Mouse (Mus musculus) hindbrain, embryonic 14.5 days (tissue): ENCODE results near the gene Ilk. TPM values are rescaled to one million over a fixed set of nuclear protein-coding genes. Genes with fewer than 3 reads are reported as not detected.
"Not testable (repeated sequence)": the region's sequence is repeated elsewhere in the genome, so short reads cannot be mapped to it uniquely, and the experiment has no call there.

Source experiments
- ATAC-seq: fragments of 200-750 bp; cut with Nextera tagmentation; 2 replicates; pipeline ENCODE4 v1.8.0; 2017; ENCODE audit warnings: moderate number of reproducible peaks, mild to moderate bottlenecking, moderate TSS enrichment, moderate library complexity; ENCODE audit not compliant: low FRiP score
- DNase-seq: peaks from one replicate; pipeline ENCODE4 v3.0.0-alpha.2; 2015; ENCODE audit warnings: low spot score
- H3K27ac ChIP-seq: fragments of 300-500 bp; sonication (generic); 2 replicates; pipeline ENCODE4 v1.5.1; 2014; ENCODE audit warnings: mild to moderate bottlenecking, moderate library complexity
- H3K27me3 ChIP-seq: fragments of 300-500 bp; sonication (generic); 2 replicates; pipeline ENCODE4 v1.6.1; 2014; ENCODE audit warnings: mild to moderate bottlenecking, low read length, mixed read lengths; ENCODE audit not compliant: control insufficient read depth, insufficient read depth
- H3K36me3 ChIP-seq: fragments of 300-500 bp; sonication (generic); replicated peaks from 2 replicates; pipeline ENCODE4 v1.6.1; 2014; ENCODE audit not compliant: control insufficient read depth, insufficient read depth
- H3K4me1 ChIP-seq: fragments of 300-500 bp; sonication (generic); replicated peaks from 2 replicates; pipeline ENCODE4 v1.6.1; 2014; ENCODE audit warnings: antibody characterized with exemption, low read length, mixed read lengths; ENCODE audit not compliant: control insufficient read depth, insufficient read depth
- H3K4me2 ChIP-seq: fragments of 300-500 bp; sonication (generic); replicated peaks from 2 replicates; pipeline ENCODE4 v1.6.1; 2014; ENCODE audit warnings: mild to moderate bottlenecking, moderate library complexity
- H3K4me3 ChIP-seq: fragments of 300-500 bp; sonication (generic); replicated peaks from 2 replicates; pipeline ENCODE4 v1.5.1; 2014; ENCODE audit warnings: mild to moderate bottlenecking, low read length
- H3K9ac ChIP-seq: fragments of 300-500 bp; sonication (generic); 2 replicates; pipeline ENCODE4 v1.6.1; 2014
- H3K9me3 ChIP-seq: fragments of 300-500 bp; sonication (generic); 2 replicates; pipeline ENCODE4 v1.6.1; 2016; ENCODE audit warnings: low read length; ENCODE audit not compliant: control insufficient read depth
- WGBS: fragments of 180-500 bp; shearing (Covaris S2); extraction: QIAGEN DNeasy Blood & Tissue Kit; methylation state at CpG from one replicate; pipeline ENCODE4 v1.1.7; 2014; 5-methylcytosine and 5-hydroxymethylcytosine counted together
- polyA plus RNA-seq: library from polyadenylated mRNA; unstranded; fragments of >200 nt; fragmentation: Nextera tagmentation; extraction: Ambion mirVana; gene quantifications from 2 replicates; pipeline ENCODE4 v1.2.1, GENCODE M21; 2014

Gene Ilk
- polyA plus RNA-seq, 1 experiment from 2014 or later: 206 TPM

- no peak overlapping the region for H3K9ac ChIP-seq
- ATAC-seq: no peak
- peaks cover 48% of the 10 kb centered on the region for H3K36me3 ChIP-seq
- H3K27ac ChIP-seq: no peak overlapping the region
- H3K4me1 ChIP-seq: no peaks in the 10 kb centered on the region
- H3K9me3 ChIP-seq: no peaks in the 10 kb centered on the region
- 39% methylated on average over 6 of the region's 6 CpGs for WGBS
- H3K27me3 ChIP-seq: no peaks in the 10 kb centered on the region
- no peak overlapping the region for H3K4me2 ChIP-seq
- no peak overlapping the region for H3K4me3 ChIP-seq
- no peak for DNase-seq
These were observed 7.5 kb upstream of the Ilk start for GRCm38 (mm10) chr7:105728701-105729428.

GRCm38 (mm10) chr7:105733836-105734235 lies 2.6 kb upstream of the Ilk start:
- ATAC-seq: no peak
- H3K4me2 ChIP-seq: no peak overlapping the region
- H3K36me3 ChIP-seq: peaks cover 57% of the 10 kb centered on the region
- DNase-seq: no peak
- H3K4me1 ChIP-seq: peaks cover 12% of the 10 kb centered on the region
- H3K27ac ChIP-seq: no peak overlapping the region
- no peaks in the 10 kb centered on the region for H3K9me3 ChIP-seq
- no peaks in the 10 kb centered on the region for H3K27me3 ChIP-seq
- H3K4me3 ChIP-seq: no peak overlapping the region
- WGBS: 96% methylated on average over 11 of the region's 11 CpGs
- H3K9ac ChIP-seq: no peak overlapping the region

DNA sequence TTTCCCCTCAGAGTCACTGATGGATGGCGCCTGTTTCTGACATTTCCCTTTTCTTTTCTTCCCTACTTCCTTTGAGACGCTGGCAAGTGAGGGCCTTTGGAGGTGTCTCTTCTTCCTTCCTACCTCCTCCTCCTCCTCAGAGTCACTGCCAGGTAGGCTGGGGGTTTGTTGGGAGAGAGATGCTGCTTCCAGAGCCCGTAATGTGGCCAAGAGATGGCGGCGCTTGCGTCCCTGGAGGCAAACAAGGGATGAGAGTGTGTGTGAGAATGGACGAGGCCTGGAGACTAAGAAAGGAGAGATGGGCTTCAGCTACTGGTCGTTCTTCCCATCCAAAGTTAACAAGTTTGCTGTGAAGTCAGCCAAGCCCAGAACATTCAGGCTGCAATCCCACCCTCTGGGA lies 1.6 kb upstream of the Ilk start:
- H3K27ac ChIP-seq: no peak overlapping the region
- WGBS: 86% methylated on average over 8 of the region's 8 CpGs
- peaks cover 15% of the 10 kb centered on the region for H3K4me1 ChIP-seq
- no peak for ATAC-seq
- no peak overlapping the region for H3K4me3 ChIP-seq
- no peak for DNase-seq
- H3K36me3 ChIP-seq: peaks cover 55% of the 10 kb centered on the region
- H3K9me3 ChIP-seq: no peaks in the 10 kb centered on the region
- no peak overlapping the region for H3K9ac ChIP-seq
- peak overlapping the region; percentile 90; the same call in 1 of the 2 replicates for H3K4me2 ChIP-seq
- no peaks in the 10 kb centered on the region for H3K27me3 ChIP-seq

- peaks cover 55% of the 10 kb centered on the region for H3K36me3 ChIP-seq
- peak overlapping the region; percentile 90 for H3K4me2 ChIP-seq
- not testable (repeated sequence) for ATAC-seq, H3K27ac ChIP-seq, H3K27me3 ChIP-seq, H3K9me3 ChIP-seq, DNase-seq
- H3K9ac ChIP-seq: peak overlapping the region; percentile 91
- WGBS: 60% methylated on average over 3 of the region's 4 CpGs
- H3K4me1 ChIP-seq: peaks cover 15% of the 10 kb centered on the region
- H3K4me3 ChIP-seq: peak overlapping the region; percentile 65
These were observed 928 bp upstream of the Ilk start for GRCm38 (mm10) chr7:105735464-105735863.

DNA sequence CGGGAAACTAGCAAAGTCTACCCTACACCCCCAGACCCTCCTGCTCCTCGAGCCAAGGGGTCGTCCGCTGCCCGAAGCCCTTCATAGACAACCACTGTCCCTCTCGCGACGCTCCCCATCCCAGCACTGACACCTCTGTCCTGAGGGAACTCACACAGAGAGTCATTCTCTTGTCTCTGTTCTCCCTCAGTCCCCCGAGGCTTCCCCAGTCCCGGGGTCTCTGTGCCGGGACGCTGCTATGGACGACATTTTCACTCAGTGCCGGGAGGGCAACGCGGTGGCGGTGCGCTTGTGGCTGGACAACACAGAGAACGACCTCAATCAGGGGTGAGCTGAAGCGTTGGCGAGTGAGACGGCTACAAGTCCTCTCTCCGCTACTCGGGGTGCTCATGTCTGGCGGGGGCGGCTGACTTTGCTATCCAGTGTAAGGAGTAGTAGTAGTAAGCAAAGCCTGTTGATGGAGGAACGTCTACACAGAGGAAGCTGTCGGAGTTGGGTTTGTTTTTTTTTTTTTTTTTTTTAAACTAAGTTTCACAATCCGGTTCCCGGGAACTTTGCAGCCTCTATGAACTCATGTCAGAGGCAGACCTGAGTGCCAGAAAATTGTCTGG lies 624 bp downstream of the Ilk start, which contains the start of gene Rrp8:
Gene Rrp8, minus strand, starts transcription at position 475 of the 611 bp plus-strand sequence.
- under 1% methylated on average over 30 of the region's 30 CpGs for WGBS
- no peaks in the 10 kb centered on the region for H3K9me3 ChIP-seq
- DNase-seq: no peak
- H3K4me3 ChIP-seq: peak within 1 kb of the TSS; percentile 65
- H3K4me1 ChIP-seq: peaks cover 15% of the 10 kb centered on the region
- H3K4me2 ChIP-seq: peak within 1 kb of the TSS; percentile 90
- H3K36me3 ChIP-seq: peaks cover 55% of the 10 kb centered on the region
- H3K27me3 ChIP-seq: no peaks in the 10 kb centered on the region
- peak within 1 kb of the TSS; percentile 91 for H3K9ac ChIP-seq
- ATAC-seq: peak; percentile 21; the same call in 1 of the 2 replicates
- H3K27ac ChIP-seq: peak within 1 kb of the TSS; percentile 69

- Histone ChIP-seq H3K4me3 (peak overlapping the region; percentile 65), H3K9ac (peak overlapping the region; percentile 91), H3K4me2 (peak overlapping the region; percentile 90), H3K27ac (no peak overlapping the region), H3K36me3 (peaks cover 55% of the 10 kb centered on the region), H3K27me3 (no peaks in the 10 kb centered on the region), H3K4me1 (peaks cover 15% of the 10 kb centered on the region), H3K9me3 (no peaks in the 10 kb centered on the region)
- no peak for ATAC-seq
- no peak for DNase-seq
- WGBS: 35% methylated on average over 3 of the region's 3 CpGs
These were observed 1.3 kb downstream of the Ilk start for GRCm38 (mm10) chr7:105737648-105738047.

- Histone ChIP-seq H3K9ac (peak overlapping the region; percentile 91; the same call in 1 of the 2 replicates), H3K36me3 (peaks cover 55% of the 10 kb centered on the region)
These were observed 1.9 kb downstream of the Ilk start for GRCm38 (mm10) chr7:105738286-105738685.

GRCm38 (mm10) chr7:105738948-105739347 lies 2.6 kb downstream of the Ilk start:
- WGBS: 31% methylated on average over 3 of the region's 3 CpGs
- no peak overlapping the region; the same call in 1 of the 2 replicates for H3K9ac ChIP-seq
- H3K4me3 ChIP-seq: no peak overlapping the region
- H3K27me3 ChIP-seq: no peaks in the 10 kb centered on the region
- peaks cover 19% of the 10 kb centered on the region for H3K4me1 ChIP-seq
- DNase-seq: no peak
- peak overlapping the region; percentile 90 for H3K4me2 ChIP-seq
- ATAC-seq: no peak
- H3K27ac ChIP-seq: no peak overlapping the region; the same call in 1 of the 2 replicates
- peaks cover 49% of the 10 kb centered on the region for H3K36me3 ChIP-seq
- no peaks in the 10 kb centered on the region for H3K9me3 ChIP-seq

More at GRCm38 (mm10) chr7:105738286-105738685, 1.9 kb downstream of the Ilk start:
- Histone ChIP-seq H3K9me3 (no peaks in the 10 kb centered on the region), H3K27ac (no peak overlapping the region), H3K4me1 (peaks cover 16% of the 10 kb centered on the region), H3K4me2 (peak overlapping the region; percentile 90), H3K4me3 (peak overlapping the region; percentile 65), H3K27me3 (no peaks in the 10 kb centered on the region)
- DNase-seq: no peak
- ATAC-seq: no peak
- 82% methylated on average over 2 of the region's 2 CpGs for WGBS

GRCm38 (mm10) chr7:105740089-105740795 lies 3.9 kb downstream of the Ilk start:
- no peaks in the 10 kb centered on the region for H3K27me3 ChIP-seq
- H3K4me3 ChIP-seq: no peak overlapping the region
- H3K4me2 ChIP-seq: no peak overlapping the region
- DNase-seq: no peak
- H3K9ac ChIP-seq: no peak overlapping the region
- WGBS: 85% methylated on average over 13 of the region's 13 CpGs
- peaks cover 19% of the 10 kb centered on the region for H3K4me1 ChIP-seq
- no peak overlapping the region for H3K27ac ChIP-seq
- no peak for ATAC-seq
- no peaks in the 10 kb centered on the region for H3K9me3 ChIP-seq
- H3K36me3 ChIP-seq: peaks cover 40% of the 10 kb centered on the region
